Mouse (Mus musculus) lung, postnatal 0 days (tissue): ENCODE measurements around the gene Slc44a5.

ENCODE experiments used
- CTCF ChIP-seq: IDR thresholded peaks from 2 replicates; pipeline ENCODE4 v1.5.1; 2016; ENCODE audit warnings: antibody characterized with exemption, mild to moderate bottlenecking
- EP300 ChIP-seq: IDR thresholded peaks from 2 replicates; pipeline ENCODE4 v1.6.1; 2016; ENCODE audit warnings: antibody characterized with exemption, mild to moderate bottlenecking, control low read depth

DNA sequence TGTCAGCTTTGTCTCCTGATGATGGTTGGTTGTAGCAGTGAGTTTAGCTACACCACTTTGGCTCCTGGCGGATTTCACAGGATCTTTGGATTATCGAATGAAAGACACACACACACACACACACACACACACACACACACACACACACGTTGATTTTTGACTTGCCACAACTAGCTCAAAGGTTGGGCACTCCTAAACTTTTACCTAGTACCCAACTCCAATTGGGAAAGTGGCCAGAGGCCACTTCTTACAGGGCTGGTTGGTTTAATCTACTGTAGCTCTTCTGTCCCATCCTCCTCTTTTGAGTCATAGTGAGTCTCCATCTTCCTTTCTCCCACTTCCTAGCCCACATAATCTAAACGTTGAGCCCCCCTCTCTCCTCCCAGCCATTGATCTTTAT, 26.0 kb upstream of the Slc44a5 start:
- TF ChIP-seq CTCF: no peak
- TF ChIP-seq EP300: no peak
